Mouse (Mus musculus) bone marrow macrophage, adult 2 months (primary cell): ENCODE measurements around the gene Erp27.

Experiments used
- CTCF ChIP-seq: IDR thresholded peaks from 2 replicates; pipeline ENCODE4 v1.5.1; 2012; ENCODE audit warnings: low read depth, mild to moderate bottlenecking, low read length, moderate library complexity
- POLR2A ChIP-seq: IDR thresholded peaks from 2 replicates; pipeline ENCODE4 v1.6.1; 2012; ENCODE audit warnings: mild to moderate bottlenecking, low read depth, low read length, borderline replicate concordance

DNA sequence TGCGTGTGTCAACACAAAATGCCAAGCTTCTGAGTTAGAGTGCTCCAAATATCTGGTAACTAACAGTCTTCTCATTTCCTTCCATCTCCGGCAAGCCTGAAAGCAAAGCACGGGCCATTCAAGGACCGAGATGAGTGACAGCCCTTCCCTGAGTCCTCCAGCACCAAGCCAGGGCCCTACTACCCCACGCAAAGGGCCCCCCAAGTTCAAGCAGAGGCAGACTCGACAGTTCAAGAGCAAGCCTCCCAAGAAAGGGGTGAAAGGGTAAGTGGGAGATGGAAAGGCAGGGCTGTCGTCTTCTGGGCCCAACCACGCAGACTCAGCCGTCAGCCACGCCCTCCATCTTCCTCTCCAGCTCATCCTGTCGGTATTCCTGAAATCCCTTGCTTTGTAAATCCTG, 37.2 kb upstream of the Erp27 start:
- TF ChIP-seq CTCF (no peak), POLR2A (no peak)
